Mouse (Mus musculus): ENCODE data around the gene Kifap3. TPM values are rescaled to one million over a fixed set of nuclear protein-coding genes. Genes with fewer than 3 reads are reported as not detected.

Kifap3 gene
- 3.4 TPM for polyA plus RNA-seq (2015; fragmentation: Illumina TruSeq; extraction: RNeasy Lipid Tissue Mini Kit (QIAGEN cat#74804); ENCODE audit: insufficient read depth, low read depth, low replicate concordance)

GRCm38 (mm10) chr1:163779336-163780115 is at the start of gene Kifap3:
Gene Kifap3, plus strand, starts transcription at chr1:163779583.

GRCm38 (mm10) chr1:163928846-163929245 is 149.5 kb downstream of the Kifap3 start, which contains the start of gene Scyl3:
Gene Scyl3, plus strand, starts transcription at chr1:163929100.

Other genes starting within 250 kb of the Kifap3 start
- gene Mettl11b, start 54.4 kb upstream of the Kifap3 start, polyA plus RNA-seq (2015; fragmentation: Illumina TruSeq; extraction: RNeasy Lipid Tissue Mini Kit (QIAGEN cat#74804); ENCODE audit: insufficient read depth, low read depth, low replicate concordance) = not detected
- gene Scyl3, start 149.5 kb downstream of the Kifap3 start, polyA plus RNA-seq (2015; fragmentation: Illumina TruSeq; extraction: RNeasy Lipid Tissue Mini Kit (QIAGEN cat#74804); ENCODE audit: insufficient read depth, low read depth, low replicate concordance) = 6.8 TPM
- 1.3 TPM for gene BC055324, start 215.2 kb downstream of the Kifap3 start, polyA plus RNA-seq (2015; fragmentation: Illumina TruSeq; extraction: RNeasy Lipid Tissue Mini Kit (QIAGEN cat#74804); ENCODE audit: insufficient read depth, low read depth, low replicate concordance)
- gene Mettl18, start 215.3 kb downstream of the Kifap3 start, polyA plus RNA-seq (2015; fragmentation: Illumina TruSeq; extraction: RNeasy Lipid Tissue Mini Kit (QIAGEN cat#74804); ENCODE audit: insufficient read depth, low read depth, low replicate concordance) = 2.6 TPM